Mouse (Mus musculus): ENCODE measurements around the gene Sema3e. TPM values are rescaled to one million over a fixed set of nuclear protein-coding genes. Genes with fewer than 3 reads are reported as not detected.

The Sema3e gene
- polyA plus RNA-seq, 1 experiment from 2014 or later, result 0.36 TPM

- ATAC-seq (ENCODE audit: insufficient number of reproducible peaks, low FRiP score, low TSS enrichment, low read depth), result no peak
- no peaks in the 10 kb centered on the region for H3K27me3 ChIP-seq (ENCODE audit: control insufficient read depth, insufficient read depth, low read length)
Measured at GRCm38 (mm10) chr5:13992734-13993396, 32.2 kb upstream of the Sema3e start.

GRCm38 (mm10) chr5:14028341-14028740 lies 3.3 kb downstream of the Sema3e start:
- Histone ChIP-seq H3K27me3 (ENCODE audit: control insufficient read depth, insufficient read depth, low read length) (peaks cover 7% of the 10 kb centered on the region), H3K4me3 (ENCODE audit: low read depth, low read length) (no peak overlapping the region), H3K27ac (replicated peaks; ENCODE audit: low read depth, low read length) (no peak overlapping the region), H3K4me1 (ENCODE audit: control insufficient read depth, insufficient read depth, low read length) (0 out of 2 replicates have a peak, but pooled peaks cover 4% of the 10 kb centered on the region), H3K9me3 (ENCODE audit: control insufficient read depth, low read length) (no peaks in the 10 kb centered on the region), H3K4me2 (ENCODE audit: low read depth, severe bottlenecking) (no peak overlapping the region), H3K9ac (ENCODE audit: low read length) (no peak overlapping the region), H3K36me3 (ENCODE audit: control insufficient read depth, insufficient read depth, low read length) (no peaks in the 10 kb centered on the region)
- no peak for DNase-seq (ENCODE audit: low spot score)
- WGBS, result 93% methylated on average over 7 of the region's 7 CpGs
- no peak for ATAC-seq (ENCODE audit: insufficient number of reproducible peaks, low FRiP score, low TSS enrichment, low read depth)

More at GRCm38 (mm10) chr5:13992734-13993396, 32.2 kb upstream of the Sema3e start:
- WGBS, result 36% methylated on average over 11 of the region's 11 CpGs
- Histone ChIP-seq H3K36me3 (ENCODE audit: control insufficient read depth, insufficient read depth, low read length) (no peaks in the 10 kb centered on the region), H3K4me3 (ENCODE audit: low read depth, low read length) (no peak overlapping the region), H3K9me3 (ENCODE audit: control insufficient read depth, low read length) (peaks cover 2% of the 10 kb centered on the region; the same call in 1 of the 2 replicates), H3K4me1 (ENCODE audit: control insufficient read depth, insufficient read depth, low read length) (no peaks in the 10 kb centered on the region), H3K4me2 (ENCODE audit: low read depth, severe bottlenecking) (no peak overlapping the region), H3K9ac (ENCODE audit: low read length) (no peak overlapping the region), H3K27ac (replicated peaks; ENCODE audit: low read depth, low read length) (no peak overlapping the region)
- DNase-seq (ENCODE audit: low spot score), result no peak

- no peak for ATAC-seq (ENCODE audit: insufficient number of reproducible peaks, low FRiP score, low TSS enrichment, low read depth)
- WGBS, result 88% methylated on average over 1 of the region's 1 CpGs
Measured at GRCm38 (mm10) chr5:14030796-14031195, 5.7 kb downstream of the Sema3e start.

GRCm38 (mm10) chr5:14032056-14032455 lies 7.0 kb downstream of the Sema3e start:
- ATAC-seq (ENCODE audit: insufficient number of reproducible peaks, low FRiP score, low TSS enrichment, low read depth), result no peak

More at GRCm38 (mm10) chr5:14030796-14031195, 5.7 kb downstream of the Sema3e start:
- Histone ChIP-seq H3K27ac (replicated peaks; ENCODE audit: low read depth, low read length) (no peak overlapping the region), H3K4me2 (ENCODE audit: low read depth, severe bottlenecking) (no peak overlapping the region), H3K4me3 (ENCODE audit: low read depth, low read length) (no peak overlapping the region), H3K36me3 (ENCODE audit: control insufficient read depth, insufficient read depth, low read length) (no peaks in the 10 kb centered on the region), H3K9me3 (ENCODE audit: control insufficient read depth, low read length) (no peaks in the 10 kb centered on the region), H3K27me3 (ENCODE audit: control insufficient read depth, insufficient read depth, low read length) (peaks cover 5% of the 10 kb centered on the region), H3K4me1 (ENCODE audit: control insufficient read depth, insufficient read depth, low read length) (0 out of 2 replicates have a peak, but pooled peaks cover 1% of the 10 kb centered on the region), H3K9ac (ENCODE audit: low read length) (no peak overlapping the region)
- DNase-seq (ENCODE audit: low spot score), result no peak

GRCm38 (mm10) chr5:14033302-14033701 lies 8.2 kb downstream of the Sema3e start:
- Histone ChIP-seq H3K27me3 (ENCODE audit: control insufficient read depth, insufficient read depth, low read length) (no peaks in the 10 kb centered on the region), H3K9ac (ENCODE audit: low read length) (no peak overlapping the region), H3K4me3 (ENCODE audit: low read depth, low read length) (no peak overlapping the region), H3K36me3 (ENCODE audit: control insufficient read depth, insufficient read depth, low read length) (no peaks in the 10 kb centered on the region), H3K4me2 (ENCODE audit: low read depth, severe bottlenecking) (no peak overlapping the region), H3K4me1 (ENCODE audit: control insufficient read depth, insufficient read depth, low read length) (no peaks in the 10 kb centered on the region), H3K27ac (replicated peaks; ENCODE audit: low read depth, low read length) (no peak overlapping the region), H3K9me3 (ENCODE audit: control insufficient read depth, low read length) (no peaks in the 10 kb centered on the region)
- no peak for ATAC-seq (ENCODE audit: insufficient number of reproducible peaks, low FRiP score, low TSS enrichment, low read depth)
- 28% methylated on average over 3 of the region's 3 CpGs for WGBS
- DNase-seq (ENCODE audit: low spot score), result no peak

More at GRCm38 (mm10) chr5:14032056-14032455, 7.0 kb downstream of the Sema3e start:
- no peaks in the 10 kb centered on the region for H3K36me3 ChIP-seq (ENCODE audit: control insufficient read depth, insufficient read depth, low read length)
- H3K4me2 ChIP-seq (ENCODE audit: low read depth, severe bottlenecking), result no peak overlapping the region
- no peak overlapping the region for H3K9ac ChIP-seq (ENCODE audit: low read length)
- H3K27me3 ChIP-seq (ENCODE audit: control insufficient read depth, insufficient read depth, low read length), result no peaks in the 10 kb centered on the region
- H3K4me3 ChIP-seq (ENCODE audit: low read depth, low read length), result no peak overlapping the region
- 27% methylated on average over 4 of the region's 4 CpGs for WGBS
- DNase-seq (ENCODE audit: low spot score), result no peak
- no peaks in the 10 kb centered on the region for H3K9me3 ChIP-seq (ENCODE audit: control insufficient read depth, low read length)
- no peak overlapping the region for H3K27ac ChIP-seq (replicated peaks; ENCODE audit: low read depth, low read length)
- H3K4me1 ChIP-seq (ENCODE audit: control insufficient read depth, insufficient read depth, low read length), result no peaks in the 10 kb centered on the region

- Histone ChIP-seq H3K27ac (replicated peaks; ENCODE audit: low read depth, low read length) (no peak overlapping the region), H3K9me3 (ENCODE audit: control insufficient read depth, low read length) (no peaks in the 10 kb centered on the region), H3K4me1 (ENCODE audit: control insufficient read depth, insufficient read depth, low read length) (no peaks in the 10 kb centered on the region), H3K9ac (ENCODE audit: low read length) (no peak overlapping the region), H3K36me3 (ENCODE audit: control insufficient read depth, insufficient read depth, low read length) (no peaks in the 10 kb centered on the region), H3K4me2 (ENCODE audit: low read depth, severe bottlenecking) (no peak overlapping the region), H3K27me3 (ENCODE audit: control insufficient read depth, insufficient read depth, low read length) (no peaks in the 10 kb centered on the region), H3K4me3 (ENCODE audit: low read depth, low read length) (no peak overlapping the region)
- no peak for ATAC-seq (ENCODE audit: insufficient number of reproducible peaks, low FRiP score, low TSS enrichment, low read depth)
- WGBS, result 27% methylated on average over 9 of the region's 9 CpGs
- DNase-seq (ENCODE audit: low spot score), result no peak
Measured at GRCm38 (mm10) chr5:14038813-14039496, 13.9 kb downstream of the Sema3e start.

- DNase-seq (ENCODE audit: low spot score) (no peak), ATAC-seq (ENCODE audit: insufficient number of reproducible peaks, low FRiP score, low TSS enrichment, low read depth) (no peak)
- Histone ChIP-seq H3K4me2 (ENCODE audit: low read depth, severe bottlenecking) (no peak overlapping the region), H3K4me3 (ENCODE audit: low read depth, low read length) (no peak overlapping the region), H3K27ac (replicated peaks; ENCODE audit: low read depth, low read length) (no peak overlapping the region), H3K4me1 (ENCODE audit: control insufficient read depth, insufficient read depth, low read length) (no peaks in the 10 kb centered on the region), H3K9me3 (ENCODE audit: control insufficient read depth, low read length) (no peaks in the 10 kb centered on the region), H3K36me3 (ENCODE audit: control insufficient read depth, insufficient read depth, low read length) (no peaks in the 10 kb centered on the region), H3K27me3 (ENCODE audit: control insufficient read depth, insufficient read depth, low read length) (no peaks in the 10 kb centered on the region), H3K9ac (ENCODE audit: low read length) (no peak overlapping the region)
- 44% methylated on average over 4 of the region's 4 CpGs for WGBS
Measured at GRCm38 (mm10) chr5:14040208-14040607, 15.1 kb downstream of the Sema3e start.

GRCm38 (mm10) chr5:14043116-14043515 lies 18.0 kb downstream of the Sema3e start:
- Histone ChIP-seq H3K4me2 (ENCODE audit: low read depth, severe bottlenecking) (no peak overlapping the region), H3K27ac (replicated peaks; ENCODE audit: low read depth, low read length) (no peak overlapping the region), H3K27me3 (ENCODE audit: control insufficient read depth, insufficient read depth, low read length) (no peaks in the 10 kb centered on the region), H3K9me3 (ENCODE audit: control insufficient read depth, low read length) (no peaks in the 10 kb centered on the region), H3K9ac (ENCODE audit: low read length) (no peak overlapping the region), H3K36me3 (ENCODE audit: control insufficient read depth, insufficient read depth, low read length) (no peaks in the 10 kb centered on the region), H3K4me1 (ENCODE audit: control insufficient read depth, insufficient read depth, low read length) (no peaks in the 10 kb centered on the region), H3K4me3 (ENCODE audit: low read depth, low read length) (no peak overlapping the region)
- DNase-seq (ENCODE audit: low spot score), result no peak
- ATAC-seq (ENCODE audit: insufficient number of reproducible peaks, low FRiP score, low TSS enrichment, low read depth), result no peak
- 92% methylated on average over 5 of the region's 5 CpGs for WGBS
